Mouse (Mus musculus): ENCODE measurements around the gene Dolk. TPM values are rescaled to one million over a fixed set of nuclear protein-coding genes. Genes with fewer than 3 reads are reported as not detected.
A peak's percentile ranks its signal among the peaks of the same experiment; 100 is the strongest.

Gene Dolk
- polyA plus RNA-seq, 1 experiment from 2014 or later = 28.0 TPM

- Histone ChIP-seq H3K36me3 (ENCODE audit: poor library complexity, severe bottlenecking) (peaks cover 48% of the 10 kb centered on the region), H3K4me3 (no peak within 1 kb of the TSS), H3K4me2 (no peak within 1 kb of the TSS), H3K27me3 (no peaks in the 10 kb centered on the region), H3K27ac (peak within 1 kb of the TSS; percentile 70), H3K4me1 (peaks cover 51% of the 10 kb centered on the region), H3K9me3 (replicated peaks) (no peaks in the 10 kb centered on the region), H3K9ac (peak within 1 kb of the TSS; percentile 22; the same call in 1 of the 2 replicates)
- 38% methylated on average over 5 of the region's 5 CpGs for WGBS
- ATAC-seq = no peak
These were observed 20.3 kb downstream of the Dolk start, which contains the start of gene Phyhd1 for GRCm38 (mm10) chr2:30265767-30266253. Phyhd1 (plus strand) TSS chr2:30266203.

- peaks cover 57% of the 10 kb centered on the region for H3K36me3 ChIP-seq (ENCODE audit: poor library complexity, severe bottlenecking)
These were observed 21.2 kb downstream of the Dolk start for GRCm38 (mm10) chr2:30264671-30265519.

GRCm38 (mm10) chr2:30263811-30264210 is 22.3 kb downstream of the Dolk start:
- no peak overlapping the region; the same call in 1 of the 2 replicates for H3K27ac ChIP-seq
- peaks cover 68% of the 10 kb centered on the region for H3K36me3 ChIP-seq (ENCODE audit: poor library complexity, severe bottlenecking)

More at GRCm38 (mm10) chr2:30264671-30265519, 21.2 kb downstream of the Dolk start:
- WGBS = 72% methylated on average over 7 of the region's 7 CpGs
- no peak for ATAC-seq
- Histone ChIP-seq H3K9ac (no peak overlapping the region), H3K27me3 (no peaks in the 10 kb centered on the region), H3K4me1 (peaks cover 48% of the 10 kb centered on the region), H3K4me2 (no peak overlapping the region), H3K4me3 (no peak overlapping the region), H3K27ac (peak overlapping the region; percentile 70; the same call in 1 of the 2 replicates), H3K9me3 (replicated peaks) (no peaks in the 10 kb centered on the region)

GRCm38 (mm10) chr2:30262840-30263441 is 23.2 kb downstream of the Dolk start:
- Histone ChIP-seq H3K27me3 (no peaks in the 10 kb centered on the region), H3K36me3 (ENCODE audit: poor library complexity, severe bottlenecking) (peaks cover 77% of the 10 kb centered on the region), H3K9ac (no peak overlapping the region), H3K4me2 (peak overlapping the region; percentile 5; the same call in 1 of the 2 replicates), H3K4me3 (no peak overlapping the region), H3K4me1 (peaks cover 47% of the 10 kb centered on the region), H3K9me3 (replicated peaks) (no peaks in the 10 kb centered on the region), H3K27ac (peak overlapping the region; percentile 72)
- 47% methylated on average over 4 of the region's 4 CpGs for WGBS
- peak; percentile 84 for ATAC-seq

More at GRCm38 (mm10) chr2:30263811-30264210, 22.3 kb downstream of the Dolk start:
- Histone ChIP-seq H3K4me3 (no peak overlapping the region), H3K9me3 (replicated peaks) (no peaks in the 10 kb centered on the region), H3K9ac (no peak overlapping the region), H3K4me1 (peaks cover 47% of the 10 kb centered on the region), H3K4me2 (no peak overlapping the region), H3K27me3 (no peaks in the 10 kb centered on the region)
- WGBS = 93% methylated on average over 6 of the region's 6 CpGs
- ATAC-seq = no peak

GRCm38 (mm10) chr2:30261921-30262839 is 24.0 kb downstream of the Dolk start:
- no peak overlapping the region for H3K4me2 ChIP-seq
- WGBS = 89% methylated on average over 18 of the region's 18 CpGs
- peaks cover 47% of the 10 kb centered on the region for H3K4me1 ChIP-seq

GRCm38 (mm10) chr2:30261064-30261736 is 24.9 kb downstream of the Dolk start:
- H3K36me3 ChIP-seq (ENCODE audit: poor library complexity, severe bottlenecking) = peaks cover 88% of the 10 kb centered on the region
- peaks cover 40% of the 10 kb centered on the region for H3K4me1 ChIP-seq
- H3K27me3 ChIP-seq = no peaks in the 10 kb centered on the region
- no peak for ATAC-seq
- no peak overlapping the region for H3K4me3 ChIP-seq
- H3K9me3 ChIP-seq (replicated peaks) = no peaks in the 10 kb centered on the region
- H3K27ac ChIP-seq = no peak overlapping the region
- 91% methylated on average over 4 of the region's 4 CpGs for WGBS
- H3K9ac ChIP-seq = no peak overlapping the region
- H3K4me2 ChIP-seq = no peak overlapping the region

More at GRCm38 (mm10) chr2:30261921-30262839, 24.0 kb downstream of the Dolk start:
- no peaks in the 10 kb centered on the region for H3K27me3 ChIP-seq
- H3K9ac ChIP-seq = 0 out of 2 replicates have a peak overlapping the region, but pooled peaks have one; percentile 7
- peak overlapping the region; percentile 15 for H3K27ac ChIP-seq
- no peak for ATAC-seq
- no peak overlapping the region for H3K4me3 ChIP-seq
- H3K36me3 ChIP-seq (ENCODE audit: poor library complexity, severe bottlenecking) = peaks cover 79% of the 10 kb centered on the region
- H3K9me3 ChIP-seq (replicated peaks) = no peaks in the 10 kb centered on the region

GRCm38 (mm10) chr2:30259131-30260064 is 26.7 kb downstream of the Dolk start:
- Histone ChIP-seq H3K9me3 (replicated peaks) (no peaks in the 10 kb centered on the region), H3K27ac (no peak overlapping the region), H3K27me3 (no peaks in the 10 kb centered on the region), H3K4me2 (no peak overlapping the region), H3K9ac (no peak overlapping the region), H3K4me1 (peaks cover 24% of the 10 kb centered on the region), H3K36me3 (ENCODE audit: poor library complexity, severe bottlenecking) (peaks cover 95% of the 10 kb centered on the region), H3K4me3 (no peak overlapping the region)
- no peak for ATAC-seq
- 90% methylated on average over 15 of the region's 15 CpGs for WGBS

GRCm38 (mm10) chr2:30258600-30258999 is 27.5 kb downstream of the Dolk start:
- no peak overlapping the region for H3K4me3 ChIP-seq

GRCm38 (mm10) chr2:30257699-30258460 is 28.3 kb downstream of the Dolk start:
- Histone ChIP-seq H3K4me1 (peaks cover 9% of the 10 kb centered on the region), H3K27me3 (no peaks in the 10 kb centered on the region), H3K9me3 (replicated peaks) (no peaks in the 10 kb centered on the region), H3K4me3 (no peak overlapping the region), H3K9ac (no peak overlapping the region), H3K36me3 (ENCODE audit: poor library complexity, severe bottlenecking) (peaks cover 85% of the 10 kb centered on the region), H3K4me2 (no peak overlapping the region), H3K27ac (no peak overlapping the region)
- no peak for ATAC-seq
- 89% methylated on average over 7 of the region's 7 CpGs for WGBS

More at GRCm38 (mm10) chr2:30258600-30258999, 27.5 kb downstream of the Dolk start:
- no peak for ATAC-seq
- 93% methylated on average over 4 of the region's 4 CpGs for WGBS
- Histone ChIP-seq H3K27ac (no peak overlapping the region), H3K4me2 (no peak overlapping the region), H3K27me3 (no peaks in the 10 kb centered on the region), H3K4me1 (peaks cover 16% of the 10 kb centered on the region), H3K9ac (no peak overlapping the region), H3K36me3 (ENCODE audit: poor library complexity, severe bottlenecking) (peaks cover 88% of the 10 kb centered on the region), H3K9me3 (replicated peaks) (no peaks in the 10 kb centered on the region)
